Mouse (Mus musculus) cortical plate, adult 2 months (tissue): ENCODE results near the gene Nom1. TPM values are rescaled to one million over a fixed set of nuclear protein-coding genes. Genes with fewer than 3 reads are reported as not detected.

Experiments
- H3K27ac ChIP-seq: fragments of 200-500 bp; 2 replicates; pipeline ENCODE4 v1.5.1; 2012; ENCODE audit warnings: low read length, control low read depth, inconsistent platforms; ENCODE audit not compliant: insufficient read depth
- H3K4me1 ChIP-seq: fragments of 200-500 bp; 2 replicates; pipeline ENCODE4 v1.6.1; 2011; ENCODE audit warnings: low read length; ENCODE audit not compliant: control insufficient read depth, insufficient read depth
- H3K4me3 ChIP-seq: fragments of 200-500 bp; 2 replicates; pipeline ENCODE4 v1.5.1; 2011; ENCODE audit warnings: mild to moderate bottlenecking, low read length, control low read depth; ENCODE audit not compliant: insufficient read depth
- CTCF ChIP-seq: fragments of 200-500 bp; IDR thresholded peaks from 2 replicates; pipeline ENCODE4 v1.5.1; 2011; ENCODE audit warnings: mild to moderate bottlenecking, control low read depth, low read length; ENCODE audit not compliant: insufficient read depth; ENCODE audit errors: extremely low read depth
- POLR2A ChIP-seq: fragments of 200-500 bp; IDR thresholded peaks from 2 replicates; pipeline ENCODE4 v1.6.1; 2011; ENCODE audit warnings: mild to moderate bottlenecking, low read length, control low read depth; ENCODE audit not compliant: insufficient read depth; ENCODE audit errors: extremely low read depth
- polyA plus RNA-seq: library from polyadenylated mRNA; depleted of rRNA; stranded (reverse); fragments of >200 nt; gene quantifications from 2 replicates; pipeline ENCODE4 v1.2.3, GENCODE M21; 2012

Gene Nom1
- polyA plus RNA-seq, 1 experiment = 21.4 TPM

DNA sequence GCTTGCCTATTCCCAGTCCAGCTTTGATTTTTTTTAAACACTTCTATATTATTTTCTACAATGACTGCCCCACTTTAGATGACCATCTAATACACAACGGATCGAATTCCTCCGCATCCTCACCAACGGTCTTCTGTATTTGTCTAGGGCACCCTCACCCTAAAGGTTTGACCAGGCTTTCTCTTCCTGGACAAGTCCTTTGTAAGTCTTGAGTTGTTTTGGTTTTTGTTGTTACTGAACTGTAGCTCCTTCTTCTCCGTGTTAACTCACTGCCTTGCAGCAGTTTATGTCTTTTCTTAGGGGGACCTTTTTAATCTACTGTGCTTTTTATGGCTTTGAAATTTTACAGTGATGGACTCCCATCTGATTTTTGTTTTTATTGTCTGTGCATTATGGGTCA lies 35.8 kb downstream of the Nom1 start:
- no peaks in the 10 kb centered on the region for H3K4me1 ChIP-seq
- no peak for TF ChIP-seq CTCF
- TF ChIP-seq POLR2A = no peak
- H3K27ac ChIP-seq = no peak overlapping the region
- H3K4me3 ChIP-seq = no peak overlapping the region

DNA sequence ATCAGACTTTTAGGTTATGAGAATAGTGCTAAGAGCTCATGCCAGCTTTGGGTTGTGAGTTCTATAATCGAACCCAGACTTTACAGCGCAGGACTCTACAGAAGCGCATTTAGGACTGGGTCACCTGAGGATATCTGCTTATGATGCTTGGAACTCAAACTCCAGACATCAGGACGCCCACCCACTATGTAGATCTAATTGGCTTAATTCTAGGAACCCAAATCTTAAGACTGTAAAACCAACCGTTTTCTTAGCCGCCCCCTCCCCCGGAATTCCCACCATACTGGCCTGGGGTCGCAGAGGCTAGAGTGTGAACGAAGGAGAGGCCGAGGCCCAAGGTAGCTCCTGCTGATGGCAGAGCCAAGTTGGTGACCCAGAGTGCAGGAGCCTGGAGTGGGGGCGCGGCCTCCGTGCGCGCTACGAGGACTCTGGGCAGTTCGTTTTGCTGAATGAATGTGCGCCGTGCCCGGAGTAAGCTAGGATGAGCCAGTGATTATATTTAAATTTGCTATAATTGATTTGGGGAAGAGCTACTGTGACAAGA lies 36.5 kb downstream of the Nom1 start:
- Histone ChIP-seq H3K27ac (no peak overlapping the region), H3K4me1 (no peaks in the 10 kb centered on the region), H3K4me3 (no peak overlapping the region)
- TF ChIP-seq POLR2A (no peak), CTCF (no peak)

GRCm38 (mm10) chr5:29471396-29471795 lies 36.9 kb downstream of the Nom1 start:
- H3K27ac ChIP-seq = no peak overlapping the region
- TF ChIP-seq CTCF = no peak
- no peak for TF ChIP-seq POLR2A
- H3K4me1 ChIP-seq = no peaks in the 10 kb centered on the region
- no peak overlapping the region for H3K4me3 ChIP-seq

- Histone ChIP-seq H3K4me3 (no peak overlapping the region), H3K4me1 (no peaks in the 10 kb centered on the region), H3K27ac (no peak overlapping the region)
- TF ChIP-seq CTCF = no peak
- TF ChIP-seq POLR2A = no peak
Measured at GRCm38 (mm10) chr5:29471855-29472665, 37.6 kb downstream of the Nom1 start.

DNA sequence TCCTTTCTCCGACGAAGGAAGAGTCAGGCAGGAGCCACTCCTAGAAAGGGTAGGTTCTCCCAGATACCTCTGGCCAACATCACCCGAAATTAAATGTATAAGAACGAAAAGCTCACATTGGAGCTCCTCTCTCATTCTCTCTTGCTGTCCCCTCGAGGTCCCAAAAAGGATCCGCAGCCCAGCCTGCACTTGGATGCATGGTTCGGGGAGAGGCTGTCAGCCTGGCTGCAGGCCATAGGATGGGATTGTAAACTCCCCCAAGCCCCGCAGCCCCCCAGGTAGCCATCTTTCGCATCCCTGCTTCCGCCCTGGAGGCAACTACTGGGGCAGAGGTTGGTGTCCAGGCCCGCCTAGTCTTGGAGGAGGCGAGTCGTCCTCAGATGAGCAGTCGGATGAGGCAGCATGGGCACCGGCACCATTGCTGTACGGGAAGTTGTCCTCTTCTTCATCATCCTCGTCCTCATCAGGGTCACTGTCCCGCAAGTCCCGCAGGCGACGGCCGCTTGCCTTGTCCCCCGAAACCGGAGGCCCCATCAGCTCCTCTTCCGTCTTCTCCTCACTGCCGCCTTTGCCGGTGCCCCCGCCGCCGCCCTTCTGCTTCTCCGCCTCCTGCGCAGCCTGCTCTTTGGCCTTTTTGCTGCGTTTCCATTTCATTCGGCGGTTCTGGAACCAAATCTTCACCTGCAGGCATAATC lies 39.2 kb downstream of the Nom1 start:
- H3K4me3 ChIP-seq = no peak overlapping the region
- TF ChIP-seq CTCF (no peak), POLR2A (no peak)
- no peak overlapping the region for H3K27ac ChIP-seq
- H3K4me1 ChIP-seq = no peaks in the 10 kb centered on the region

- no peaks in the 10 kb centered on the region for H3K4me1 ChIP-seq
- H3K27ac ChIP-seq = no peak overlapping the region
- H3K4me3 ChIP-seq = no peak overlapping the region
- TF ChIP-seq POLR2A (no peak), CTCF (no peak)
Measured at GRCm38 (mm10) chr5:29474246-29474960, 39.9 kb downstream of the Nom1 start.

DNA sequence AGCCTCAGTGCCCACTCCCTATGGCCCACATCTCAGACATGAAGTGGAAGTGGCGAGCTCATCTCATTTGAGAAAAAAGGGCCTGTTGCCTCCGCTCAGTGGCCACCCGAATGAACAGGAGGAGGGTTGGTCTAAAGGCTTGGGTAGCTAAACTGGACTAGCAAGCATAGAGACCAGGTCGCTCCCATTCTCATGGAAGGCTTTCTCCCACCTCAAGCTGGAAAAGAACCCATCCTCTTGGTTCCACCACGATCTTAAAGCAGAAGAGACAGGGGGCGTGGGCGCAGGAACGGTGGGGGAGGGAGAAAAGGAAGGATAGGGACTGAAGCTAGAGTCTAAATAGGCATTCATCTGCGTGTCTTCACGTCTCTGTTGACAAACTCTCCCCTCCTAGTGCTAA lies 40.6 kb downstream of the Nom1 start:
- no peak overlapping the region for H3K27ac ChIP-seq
- H3K4me3 ChIP-seq = no peak overlapping the region
- TF ChIP-seq CTCF = no peak
- no peak for TF ChIP-seq POLR2A
- H3K4me1 ChIP-seq = no peaks in the 10 kb centered on the region

- Histone ChIP-seq H3K27ac (no peak overlapping the region), H3K4me1 (no peaks in the 10 kb centered on the region), H3K4me3 (no peak overlapping the region)
- no peak for TF ChIP-seq CTCF
- no peak for TF ChIP-seq POLR2A
Measured at GRCm38 (mm10) chr5:29475556-29475955, 41.1 kb downstream of the Nom1 start.

GRCm38 (mm10) chr5:29476021-29476420 lies 41.6 kb downstream of the Nom1 start:
- TF ChIP-seq POLR2A (no peak), CTCF (no peak)
- Histone ChIP-seq H3K27ac (no peak overlapping the region), H3K4me3 (no peak overlapping the region), H3K4me1 (no peaks in the 10 kb centered on the region)
